Mouse (Mus musculus) 416B (cell line): ENCODE data around the gene Srrm2.

Source experiments
- DNase-seq: peaks from one replicate; pipeline ENCODE4 v3.0.0; 2011; ENCODE audit warnings: low read depth

Gene Srrm2

GRCm38 (mm10) chr17:23806867-23807266, 16.5 kb downstream of the Srrm2 start:
- DNase-seq = peak; percentile 64

GRCm38 (mm10) chr17:23807918-23808317, 17.6 kb downstream of the Srrm2 start:
- no peak for DNase-seq

GRCm38 (mm10) chr17:23815641-23816040, 25.3 kb downstream of the Srrm2 start:
- DNase-seq = no peak

DNA sequence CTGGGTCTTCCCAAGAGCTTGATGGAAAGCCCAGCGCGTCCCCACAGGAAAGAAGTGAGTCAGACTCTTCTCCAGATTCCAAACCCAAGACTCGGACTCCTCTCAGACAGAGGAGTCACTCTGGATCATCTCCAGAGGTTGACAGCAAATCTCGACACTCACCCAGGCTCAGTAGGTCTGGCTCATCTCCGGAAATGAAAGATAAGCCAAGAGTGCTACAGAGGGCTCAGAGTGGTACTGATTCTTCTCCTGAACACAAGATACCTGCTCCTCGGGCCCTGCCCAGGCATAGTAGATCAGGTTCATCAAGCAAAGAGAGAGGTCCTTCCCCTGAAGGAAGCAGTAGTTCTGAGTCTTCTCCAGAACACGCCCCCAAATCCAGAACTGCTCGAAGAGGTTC, 28.2 kb downstream of the Srrm2 start:
- no peak for DNase-seq

DNA sequence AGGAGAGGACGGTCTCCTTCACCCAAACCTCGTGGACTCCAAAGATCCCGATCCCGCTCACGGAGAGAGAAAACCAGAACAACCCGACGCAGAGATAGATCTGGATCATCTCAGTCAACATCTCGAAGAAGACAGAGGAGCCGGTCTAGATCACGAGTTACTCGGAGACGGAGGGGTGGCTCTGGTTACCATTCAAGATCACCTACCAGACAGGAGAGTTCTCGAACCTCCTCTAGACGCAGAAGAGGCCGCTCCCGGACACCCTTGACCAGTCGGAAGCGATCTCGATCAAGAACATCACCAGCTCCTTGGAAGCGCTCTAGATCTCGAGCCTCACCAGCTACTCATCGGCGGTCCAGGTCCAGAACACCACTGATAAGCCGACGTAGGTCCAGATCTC, 28.9 kb downstream of the Srrm2 start:
- DNase-seq = no peak

GRCm38 (mm10) chr17:23820731-23821130, 30.4 kb downstream of the Srrm2 start:
- no peak for DNase-seq

GRCm38 (mm10) chr17:23822094-23822493, 31.8 kb downstream of the Srrm2 start:
- DNase-seq = no peak

DNA sequence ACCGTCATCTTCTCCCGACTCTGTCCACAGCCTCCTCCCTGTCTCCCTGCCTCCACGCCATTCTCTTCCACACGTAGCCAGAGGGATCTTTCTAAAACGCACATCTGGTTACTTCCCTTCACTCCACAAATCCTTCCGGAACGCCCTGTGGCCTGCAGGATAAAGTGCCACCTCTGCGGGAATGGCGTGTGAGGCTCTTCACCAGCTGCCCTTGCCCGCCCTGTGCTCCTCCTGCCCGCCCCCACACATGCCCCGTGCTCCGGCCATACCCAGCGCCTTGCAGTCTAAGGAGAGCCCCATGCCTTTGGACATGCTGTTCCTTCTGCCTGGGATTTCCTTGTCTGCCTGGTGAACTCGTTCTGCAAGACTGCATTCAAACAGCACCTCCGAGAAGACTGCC, 32.7 kb downstream of the Srrm2 start:
- no peak for DNase-seq

DNA sequence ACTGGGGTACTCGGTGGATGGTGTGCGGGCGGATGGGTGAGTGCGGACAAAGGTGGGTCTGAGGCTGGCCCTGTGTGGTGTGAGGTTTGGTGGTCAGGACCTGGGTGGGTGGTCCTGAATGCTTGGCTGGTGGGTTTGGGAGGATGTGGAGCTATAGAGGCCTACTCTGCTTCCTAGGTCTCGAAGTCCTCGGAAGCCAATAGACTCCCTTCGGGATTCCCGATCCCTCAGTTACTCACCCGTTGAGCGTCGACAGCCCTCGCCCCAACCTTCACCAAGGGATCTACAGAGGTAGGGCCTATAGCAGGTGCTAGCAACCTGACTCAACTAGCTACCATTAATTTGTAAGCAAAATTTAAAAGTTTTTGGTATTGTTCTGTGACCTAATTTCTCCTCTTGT, 33.3 kb downstream of the Srrm2 start:
- DNase-seq = no peak

GRCm38 (mm10) chr17:23825591-23825990, 35.3 kb downstream of the Srrm2 start:
- DNase-seq = no peak

DNA sequence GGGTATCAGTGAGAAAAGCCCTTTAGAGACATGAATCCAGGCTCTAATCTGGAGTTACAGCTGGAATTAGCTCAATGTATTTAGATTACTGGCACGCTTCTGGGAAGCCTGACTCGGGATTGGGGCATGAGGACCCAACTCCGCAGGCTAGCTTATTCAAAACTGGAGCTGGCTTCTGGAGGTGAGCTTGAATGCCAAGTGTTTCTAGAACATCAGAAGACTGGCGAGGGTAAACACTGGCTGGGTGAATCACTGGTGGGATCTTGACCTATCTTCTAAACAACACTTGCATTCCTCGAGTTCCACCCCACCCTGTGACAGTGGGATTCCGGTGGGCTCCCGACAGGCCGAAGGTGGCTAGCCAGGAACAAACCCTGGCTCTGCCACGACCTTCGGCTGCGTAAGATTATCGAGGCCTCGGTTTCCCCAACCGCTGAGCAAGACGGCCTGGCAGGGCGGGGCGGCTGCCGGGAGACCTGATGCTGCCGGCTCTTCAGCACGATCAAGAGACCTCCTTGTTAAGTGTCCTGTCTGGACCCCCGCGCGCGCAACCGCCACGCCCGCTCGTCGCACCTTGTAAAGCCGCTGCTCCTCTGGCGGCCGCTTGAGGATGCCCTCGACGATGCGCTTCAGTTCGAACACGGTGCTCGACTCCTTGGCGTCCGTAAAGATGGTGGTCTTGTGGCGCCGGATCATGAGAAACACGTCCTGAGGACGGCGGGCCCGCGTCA, 38.1 kb downstream of the Srrm2 start:
- DNase-seq = peak; percentile 53

- DNase-seq = peak; percentile 95
Observed at GRCm38 (mm10) chr17:23829064-23829619, 38.8 kb downstream of the Srrm2 start, which contains the start of gene Elob. Gene Elob, minus strand, starts transcription at chr17:23829136.

DNA sequence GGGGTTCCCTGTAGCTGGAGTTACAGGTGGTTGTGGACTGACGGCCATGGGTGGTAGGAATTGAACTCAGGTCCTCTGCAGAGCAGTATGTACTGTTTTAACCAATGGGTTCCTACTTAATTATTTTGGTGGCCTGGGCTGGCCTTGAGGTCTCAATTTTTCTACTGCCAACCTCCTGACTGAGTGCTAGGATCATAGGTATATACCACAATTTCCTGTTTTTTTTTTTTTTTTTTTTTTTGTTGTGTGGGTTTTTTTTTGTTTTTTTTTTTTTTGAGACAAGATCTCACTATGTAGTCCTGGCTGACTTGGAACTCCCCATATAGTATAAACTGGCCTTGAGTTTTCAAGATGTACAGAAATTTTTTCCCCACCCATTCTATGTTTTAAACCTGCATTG, 40.9 kb downstream of the Srrm2 start:
- DNase-seq = no peak

DNA sequence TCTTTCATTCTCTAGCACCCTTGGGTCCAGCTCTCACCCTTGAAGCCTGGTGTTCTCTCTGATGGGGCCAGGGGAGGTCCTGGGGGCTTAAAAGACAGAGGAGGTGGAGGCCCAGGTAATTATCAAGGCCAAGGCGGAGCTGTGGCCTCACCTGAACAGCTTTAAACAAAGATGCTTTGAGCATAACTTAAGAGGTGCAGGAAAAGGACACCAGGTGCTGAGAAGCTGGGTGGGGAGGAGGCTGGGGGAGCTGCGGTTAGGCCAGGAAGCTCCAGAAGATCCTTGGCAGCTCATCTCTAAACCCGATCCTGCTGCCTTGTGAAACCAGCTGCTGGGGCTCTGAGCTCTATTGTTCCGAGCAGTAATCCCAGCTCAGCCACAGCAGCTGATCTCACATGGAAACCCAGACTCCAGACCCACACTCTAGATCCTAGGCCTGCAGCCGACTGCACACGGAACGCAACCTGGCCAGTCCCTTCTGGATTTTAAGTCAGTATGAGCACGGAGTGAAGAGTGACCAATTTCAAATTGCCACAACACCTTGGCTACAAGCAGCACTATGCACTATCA, 45.8 kb downstream of the Srrm2 start, which contains the start of gene Prss33:
Prss33 (minus strand) TSS at position 51 of the 570 bp plus-strand sequence.
- no peak for DNase-seq

DNA sequence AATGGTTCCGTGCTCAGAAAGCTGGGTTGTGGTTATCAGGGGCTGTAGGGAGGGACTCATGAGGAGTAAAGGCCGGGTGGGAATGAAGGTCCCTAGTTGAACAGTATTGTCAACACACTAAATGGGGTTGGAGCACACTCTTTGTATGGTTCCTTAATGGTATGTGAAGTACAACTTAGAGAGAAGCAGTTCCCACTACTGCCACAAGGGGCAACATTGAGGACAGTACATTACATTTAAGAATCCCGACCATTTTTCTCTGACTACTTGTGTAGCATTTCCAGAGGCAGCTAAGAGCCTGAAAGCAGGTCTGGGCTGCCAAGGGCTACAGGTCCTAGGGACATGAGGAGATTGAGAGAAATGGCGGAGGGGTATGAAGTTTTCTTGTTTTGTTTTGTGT, 50.8 kb downstream of the Srrm2 start:
- DNase-seq = peak; percentile 80

- no peak for DNase-seq
Observed at GRCm38 (mm10) chr17:23843141-23843811, 52.9 kb downstream of the Srrm2 start.

GRCm38 (mm10) chr17:23843812-23844273, 53.5 kb downstream of the Srrm2 start, which contains the start of the genes Prss32 and Prss41:
Gene Prss32, plus strand, starts transcription at chr17:23843855.
Gene Prss41, minus strand, starts transcription at chr17:23844172.
- peak; percentile 63 for DNase-seq

DNA sequence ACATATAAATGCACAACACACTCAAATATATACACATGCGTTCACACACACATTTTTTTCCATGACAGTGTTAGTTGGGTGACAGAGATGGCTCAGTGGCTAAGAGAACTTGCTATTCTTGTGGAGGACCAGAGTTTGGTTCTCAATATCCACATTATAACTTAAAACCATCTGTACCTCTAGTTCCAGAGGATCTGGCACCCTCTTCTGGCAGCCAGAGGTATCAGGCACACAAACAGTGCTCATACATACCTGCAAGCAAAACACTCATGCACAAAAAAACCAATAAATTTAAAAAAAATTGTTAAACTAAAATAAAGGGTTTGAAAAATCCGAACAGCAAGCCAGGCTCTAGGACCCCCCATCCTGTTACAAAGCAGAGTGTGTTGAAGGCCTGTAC, 59.7 kb downstream of the Srrm2 start:
- DNase-seq = peak; percentile 46

DNA sequence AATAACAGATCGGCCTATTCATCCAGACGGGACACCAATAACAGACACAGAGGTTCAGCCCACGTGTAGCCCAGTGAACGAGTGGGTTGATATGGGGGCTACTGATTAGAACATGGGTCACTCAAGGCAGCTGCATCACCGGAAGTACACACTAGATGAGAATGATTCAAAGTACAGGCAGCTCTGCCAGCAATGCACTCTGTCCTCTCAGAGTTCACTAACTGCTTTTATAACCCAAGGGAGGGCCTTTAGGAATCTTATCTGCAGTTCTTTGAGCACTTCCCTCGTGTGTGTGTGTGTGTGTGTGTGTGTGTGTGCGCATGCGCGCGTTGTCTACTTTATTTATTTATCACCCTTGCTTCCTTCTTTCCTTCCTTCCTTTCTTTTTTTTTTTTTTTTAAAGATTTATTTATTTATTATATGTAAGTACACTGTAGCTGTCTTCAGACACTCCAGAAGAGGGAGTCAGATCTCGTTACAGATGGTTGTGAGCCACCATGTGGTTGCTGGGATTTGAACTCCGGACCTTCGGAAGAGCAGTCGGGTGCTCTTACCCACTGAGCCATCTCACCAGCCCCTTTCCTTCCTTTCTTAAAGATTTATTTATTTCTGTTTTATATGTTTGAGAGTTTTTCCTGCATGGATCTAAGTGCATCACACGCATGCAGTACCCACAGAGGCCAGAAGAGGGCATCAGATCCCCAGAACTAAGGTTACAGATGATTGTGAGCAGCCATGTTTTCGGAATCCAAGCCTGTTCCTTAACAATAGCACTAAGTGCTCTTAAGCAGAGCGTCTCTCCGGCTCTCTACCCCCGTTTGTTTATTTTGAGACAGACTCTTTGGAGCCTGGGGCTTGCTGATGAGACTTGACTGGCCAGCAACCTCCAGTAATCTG, 60.8 kb downstream of the Srrm2 start:
- DNase-seq = peak; percentile 75

- DNase-seq = peak; percentile 76
Observed at GRCm38 (mm10) chr17:23853292-23853691, 63.0 kb downstream of the Srrm2 start.

- no peak for DNase-seq
Observed at GRCm38 (mm10) chr17:23854229-23854765, 64.0 kb downstream of the Srrm2 start.
